Mouse (Mus musculus): ENCODE results near the gene Edc4.

Edc4 gene

GRCm38 (mm10) chr8:105874301-105874700 is 6.4 kb upstream of the Edc4 start:
- DNase-seq: peak in 1 of 2 experiments; percentile 41

GRCm38 (mm10) chr8:105889756-105890465 is 9.2 kb downstream of the Edc4 start:
- peak; percentile 57 to 70 for DNase-seq

GRCm38 (mm10) chr8:105890870-105891269 is 10.2 kb downstream of the Edc4 start:
- peak; percentile 68 to 69 for DNase-seq

- DNase-seq: peak; percentile 49 to 50
Observed at GRCm38 (mm10) chr8:105892432-105892831, 11.8 kb downstream of the Edc4 start.

GRCm38 (mm10) chr8:105893339-105893738 is 12.7 kb downstream of the Edc4 start, which contains the start of gene Nrn1l:
Nrn1l (plus strand) TSS chr8:105893567.
- peak; percentile 69 to 75 for DNase-seq

- no peak for DNase-seq
Observed at GRCm38 (mm10) chr8:105897801-105898480, 17.3 kb downstream of the Edc4 start.

- DNase-seq: peak; percentile 97 to 98
Observed at GRCm38 (mm10) chr8:105900180-105900940, 19.7 kb downstream of the Edc4 start, which contains the start of gene Pskh1. Pskh1 (plus strand) TSS chr8:105900441.

- no peak for DNase-seq
Observed at GRCm38 (mm10) chr8:105900941-105901616, 20.4 kb downstream of the Edc4 start.

GRCm38 (mm10) chr8:105919390-105919789 is 38.7 kb downstream of the Edc4 start:
- DNase-seq: no peak

- no peak for DNase-seq
Observed at GRCm38 (mm10) chr8:105925123-105925522, 44.4 kb downstream of the Edc4 start.

- peak; percentile 96 to 97 for DNase-seq
Observed at GRCm38 (mm10) chr8:105930602-105931001, 49.9 kb downstream of the Edc4 start.

GRCm38 (mm10) chr8:105931271-105931670 is 50.6 kb downstream of the Edc4 start:
- DNase-seq: no peak

- no peak for DNase-seq
Observed at GRCm38 (mm10) chr8:105932525-105932924, 51.8 kb downstream of the Edc4 start.

GRCm38 (mm10) chr8:105933762-105934161 is 53.1 kb downstream of the Edc4 start, which contains the start of gene Ctrl:
Ctrl (minus strand) TSS chr8:105933862.
- DNase-seq: no peak

GRCm38 (mm10) chr8:105935105-105935504 is 54.4 kb downstream of the Edc4 start:
- DNase-seq: no peak

- peak; percentile 39 to 48 for DNase-seq
Observed at GRCm38 (mm10) chr8:105935863-105936603, 55.4 kb downstream of the Edc4 start.

GRCm38 (mm10) chr8:105936866-105937475 is 56.3 kb downstream of the Edc4 start:
- peak; percentile 95 to 96 for DNase-seq

GRCm38 (mm10) chr8:105937496-105938305 is 57.0 kb downstream of the Edc4 start:
- DNase-seq: peak; percentile 52 to 65

- peak; percentile 54 to 58 for DNase-seq
Observed at GRCm38 (mm10) chr8:105938306-105938669, 57.6 kb downstream of the Edc4 start, which contains the start of gene Psmb10. Psmb10 (minus strand) TSS chr8:105938444.

GRCm38 (mm10) chr8:105942026-105942425 is 61.3 kb downstream of the Edc4 start:
- DNase-seq: peak; percentile 30 to 34

All from cerebellum, postnatal 10 days (tissue).